Mouse (Mus musculus) kidney, adult 11 months (tissue): ENCODE measurements around the gene Lrp8.

Source experiments
- DNase-seq: peaks from one replicate; pipeline ENCODE4 v3.0.0; 2022

Lrp8 gene

DNA sequence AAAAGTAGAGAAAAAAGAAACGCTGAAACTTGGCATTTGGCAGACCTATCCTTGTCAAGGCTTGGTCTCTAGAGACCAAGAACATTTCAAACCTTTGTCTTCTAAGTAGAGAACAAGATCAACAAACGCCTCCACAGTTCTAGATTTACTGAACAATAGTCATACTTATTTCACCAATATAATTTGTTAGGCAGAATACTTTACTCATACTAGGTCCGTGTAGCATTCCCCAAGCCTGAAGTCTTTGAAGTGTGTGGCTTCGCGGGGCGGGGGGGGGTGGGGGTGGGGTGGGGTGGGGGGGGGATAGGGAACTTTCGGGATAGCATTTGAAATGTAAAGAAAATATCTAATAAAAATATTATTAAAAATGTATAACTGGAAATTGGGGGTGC, 121.7 kb downstream of the Lrp8 start:
- DNase-seq = no peak
